Mouse (Mus musculus) neural tube, embryonic 15.5 days (tissue): ENCODE data around the gene Ankar. TPM values are rescaled to one million over a fixed set of nuclear protein-coding genes. Genes with fewer than 3 reads are reported as not detected.
A peak's percentile ranks its signal among the peaks of the same experiment; 100 is the strongest.

Experiments used
- ATAC-seq: fragments of 200-750 bp; cut with Nextera tagmentation; 2 replicates; pipeline ENCODE4 v1.8.0; 2017; ENCODE audit warnings: mild to moderate bottlenecking, moderate TSS enrichment, moderate library complexity; ENCODE audit not compliant: low FRiP score
- H3K27ac ChIP-seq: fragments of 300-500 bp; sonication (generic); replicated peaks from 2 replicates; pipeline ENCODE4 v1.5.1; 2015; ENCODE audit warnings: mild to moderate bottlenecking, inconsistent platforms
- H3K27me3 ChIP-seq: fragments of 300-500 bp; sonication (generic); replicated peaks from 2 replicates; pipeline ENCODE4 v1.6.1; 2015; ENCODE audit warnings: inconsistent platforms
- H3K36me3 ChIP-seq: fragments of 300-500 bp; sonication (generic); 2 replicates; pipeline ENCODE4 v1.6.1; 2015; ENCODE audit warnings: inconsistent platforms
- H3K4me1 ChIP-seq: fragments of 300-500 bp; sonication (generic); 2 replicates; pipeline ENCODE4 v1.6.1; 2015; ENCODE audit warnings: inconsistent platforms
- H3K4me2 ChIP-seq: fragments of 300-500 bp; sonication (generic); 2 replicates; pipeline ENCODE4 v1.6.1; 2015; ENCODE audit warnings: inconsistent platforms, mild to moderate bottlenecking, moderate library complexity
- H3K4me3 ChIP-seq: fragments of 300-500 bp; sonication (generic); replicated peaks from 2 replicates; pipeline ENCODE4 v1.5.1; 2015; ENCODE audit warnings: mild to moderate bottlenecking, inconsistent platforms
- H3K9ac ChIP-seq: fragments of 300-500 bp; sonication (generic); replicated peaks from 2 replicates; pipeline ENCODE4 v1.6.1; 2015; ENCODE audit warnings: mild to moderate bottlenecking, inconsistent platforms
- H3K9me3 ChIP-seq: fragments of 300-500 bp; sonication (generic); replicated peaks from 2 replicates; pipeline ENCODE4 v1.6.1; 2016; ENCODE audit warnings: inconsistent platforms
- WGBS: fragments of 180-500 bp; shearing (Covaris S2); methylation state at CpG from one replicate; pipeline ENCODE4 v1.1.7; 2015; ENCODE audit warnings: mixed read lengths; 5-methylcytosine and 5-hydroxymethylcytosine counted together
- polyA plus RNA-seq: library from polyadenylated mRNA; unstranded; fragments of >200 nt; fragmentation: Nextera tagmentation; extraction: Ambion mirVana; gene quantifications from 2 replicates; pipeline ENCODE4 v1.2.1, GENCODE M21; 2015

The Ankar gene
- polyA plus RNA-seq, 1 experiment from 2014 or later: not detected

DNA sequence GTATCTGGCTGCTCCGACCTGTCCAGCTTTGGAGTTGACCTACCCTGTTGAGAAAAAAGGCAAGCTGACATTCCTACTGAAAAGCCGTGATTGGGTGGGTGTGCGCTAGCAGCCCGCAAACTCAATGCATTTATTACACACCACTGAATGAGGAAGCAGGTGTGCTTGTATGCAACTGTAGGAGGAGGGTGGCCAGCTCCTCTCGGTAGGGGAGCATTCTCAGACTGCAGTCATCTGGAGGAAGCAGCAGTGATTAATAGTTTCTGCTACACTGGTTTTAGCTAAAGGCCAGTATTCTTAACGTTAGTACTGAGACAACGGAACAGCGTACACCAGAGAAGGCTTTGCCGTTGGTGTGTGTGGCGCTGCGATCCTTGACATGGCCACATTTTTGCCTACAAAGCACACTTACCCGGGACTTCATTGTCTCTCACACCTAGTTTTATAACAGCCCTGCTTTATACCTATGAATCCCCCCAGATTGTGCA is 94.1 kb downstream of the Ankar start:
- Histone ChIP-seq H3K36me3 (peaks cover 44% of the 10 kb centered on the region), H3K4me1 (peaks cover 6% of the 10 kb centered on the region; the same call in 1 of the 2 replicates), H3K27me3 (no peaks in the 10 kb centered on the region), H3K9me3 (no peaks in the 10 kb centered on the region), H3K4me3 (no peak overlapping the region), H3K9ac (no peak overlapping the region), H3K27ac (no peak overlapping the region), H3K4me2 (no peak overlapping the region)
- ATAC-seq: no peak
- WGBS: 28% methylated on average over 12 of the region's 12 CpGs

GRCm38 (mm10) chr1:72602803-72603202 is 97.6 kb downstream of the Ankar start:
- no peak overlapping the region for H3K4me2 ChIP-seq
- no peaks in the 10 kb centered on the region for H3K9me3 ChIP-seq
- no peaks in the 10 kb centered on the region for H3K27me3 ChIP-seq
- no peak overlapping the region for H3K27ac ChIP-seq
- no peak overlapping the region for H3K4me3 ChIP-seq
- ATAC-seq: no peak
- no peak overlapping the region for H3K9ac ChIP-seq
- H3K36me3 ChIP-seq: peaks cover 53% of the 10 kb centered on the region
- 89% methylated on average over 5 of the region's 5 CpGs for WGBS
- H3K4me1 ChIP-seq: peaks cover 13% of the 10 kb centered on the region

DNA sequence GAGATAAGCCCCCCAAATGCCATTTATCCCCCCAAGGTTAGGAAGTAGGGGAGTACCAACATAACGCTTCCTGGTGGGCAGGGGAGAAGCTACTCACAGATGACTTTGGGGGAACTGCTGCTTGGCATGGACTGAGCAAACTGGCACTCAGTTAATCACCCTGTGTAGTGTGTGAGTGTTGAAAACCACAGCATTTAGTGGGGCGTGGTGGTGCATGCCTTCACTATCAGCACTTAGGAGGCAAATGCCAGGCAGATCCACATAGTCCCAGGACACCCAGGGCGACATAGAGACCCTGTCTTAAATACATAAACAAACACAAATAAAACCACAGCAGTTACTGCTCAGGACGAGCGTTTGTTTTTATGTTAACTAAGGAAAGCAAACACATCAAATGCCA is 98.2 kb downstream of the Ankar start:
- Histone ChIP-seq H3K9ac (no peak overlapping the region), H3K4me3 (no peak overlapping the region), H3K27me3 (no peaks in the 10 kb centered on the region), H3K4me2 (no peak overlapping the region), H3K36me3 (peaks cover 54% of the 10 kb centered on the region), H3K27ac (no peak overlapping the region), H3K4me1 (peaks cover 13% of the 10 kb centered on the region), H3K9me3 (no peaks in the 10 kb centered on the region)
- WGBS: 85% methylated on average over 5 of the region's 5 CpGs
- no peak for ATAC-seq

- Histone ChIP-seq H3K4me3 (no peak overlapping the region), H3K4me1 (peaks cover 13% of the 10 kb centered on the region), H3K27me3 (no peaks in the 10 kb centered on the region), H3K9ac (no peak overlapping the region), H3K27ac (no peak overlapping the region), H3K4me2 (no peak overlapping the region), H3K36me3 (peaks cover 58% of the 10 kb centered on the region), H3K9me3 (no peaks in the 10 kb centered on the region)
- no peak for ATAC-seq
- 93% methylated on average over 7 of the region's 7 CpGs for WGBS
Observed at GRCm38 (mm10) chr1:72601233-72601632, 99.1 kb downstream of the Ankar start.

- Histone ChIP-seq H3K27ac (no peak overlapping the region), H3K4me1 (peaks cover 13% of the 10 kb centered on the region), H3K9ac (no peak overlapping the region), H3K4me2 (no peak overlapping the region), H3K36me3 (peaks cover 61% of the 10 kb centered on the region), H3K4me3 (no peak overlapping the region), H3K9me3 (no peaks in the 10 kb centered on the region), H3K27me3 (no peaks in the 10 kb centered on the region)
- no peak for ATAC-seq
- 91% methylated on average over 5 of the region's 5 CpGs for WGBS
Observed at GRCm38 (mm10) chr1:72600778-72601177, 99.6 kb downstream of the Ankar start.

DNA sequence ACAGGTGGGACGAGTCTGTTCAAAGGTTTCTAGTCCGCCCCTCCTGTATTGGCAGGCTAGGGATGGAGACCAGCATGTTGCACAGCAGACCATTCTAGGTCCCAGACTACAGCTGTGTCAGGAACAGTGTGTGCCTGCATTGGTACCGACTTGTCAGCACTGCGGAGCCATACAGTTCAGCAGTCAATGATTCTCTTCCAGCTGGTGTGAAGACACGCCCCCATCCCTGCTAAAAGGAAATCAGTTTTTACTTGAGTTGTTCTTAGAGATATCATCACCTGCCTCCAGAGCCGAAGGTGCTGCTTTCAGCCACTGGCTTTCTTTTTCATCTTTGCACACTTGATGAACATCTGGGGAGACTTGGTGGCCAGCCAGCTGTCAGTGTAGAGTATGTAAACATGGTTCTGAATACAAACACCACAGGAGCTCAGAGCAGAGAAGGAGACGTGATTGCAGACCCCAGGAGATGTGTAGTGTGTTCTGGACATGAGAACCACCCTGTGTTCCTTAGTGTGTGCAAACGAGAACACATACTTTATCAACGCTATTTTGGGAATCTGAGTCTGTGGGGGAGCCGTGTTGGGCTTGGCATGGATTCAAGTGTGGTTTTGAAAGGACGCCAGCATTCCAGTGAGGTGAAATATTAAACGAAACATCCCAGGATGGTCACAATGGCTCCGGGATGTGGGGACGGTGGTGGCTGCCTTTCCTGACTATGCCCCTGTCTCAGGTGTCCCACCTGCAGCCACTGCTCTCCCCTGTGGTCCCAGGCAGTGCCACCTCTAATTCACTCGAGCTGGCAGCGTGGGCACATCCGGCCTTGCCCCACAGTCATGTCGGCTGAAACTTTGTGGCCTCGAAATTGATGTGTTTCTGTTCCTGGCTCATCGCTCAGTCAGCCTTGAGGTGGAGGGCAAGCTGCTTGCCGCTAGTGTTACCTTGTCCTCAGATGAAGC is 101.0 kb downstream of the Ankar start:
- no peaks in the 10 kb centered on the region for H3K27me3 ChIP-seq
- peaks cover 13% of the 10 kb centered on the region for H3K4me1 ChIP-seq
- 72% methylated on average over 21 of the region's 21 CpGs for WGBS
- H3K27ac ChIP-seq: no peak overlapping the region
- H3K4me2 ChIP-seq: no peak overlapping the region
- H3K9ac ChIP-seq: no peak overlapping the region
- no peak overlapping the region for H3K4me3 ChIP-seq
- H3K36me3 ChIP-seq: peaks cover 69% of the 10 kb centered on the region
- no peak for ATAC-seq
- no peaks in the 10 kb centered on the region for H3K9me3 ChIP-seq

DNA sequence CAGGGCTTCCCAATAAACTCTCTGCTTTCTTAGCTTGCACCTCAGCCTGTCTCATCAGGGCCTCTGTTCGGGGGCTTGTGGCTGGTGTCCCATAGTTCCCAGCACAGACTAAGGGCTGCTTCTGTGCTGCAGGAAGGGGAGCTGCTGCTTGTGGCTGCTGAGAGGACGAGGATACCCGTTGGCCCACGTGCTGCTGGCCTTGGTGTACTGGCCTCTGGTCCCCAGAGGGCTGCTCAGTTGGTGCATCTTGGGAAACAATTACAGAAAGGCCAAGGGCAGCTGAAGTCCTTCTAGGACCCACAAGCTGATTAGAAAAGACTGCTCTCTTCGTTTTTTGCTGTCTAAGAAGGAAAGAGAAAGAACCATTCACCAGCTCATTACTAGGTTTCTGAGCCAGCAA is 104.1 kb downstream of the Ankar start:
- H3K4me3 ChIP-seq: no peak overlapping the region
- peaks cover 82% of the 10 kb centered on the region for H3K36me3 ChIP-seq
- H3K9me3 ChIP-seq: no peaks in the 10 kb centered on the region
- H3K9ac ChIP-seq: no peak overlapping the region
- H3K27me3 ChIP-seq: no peaks in the 10 kb centered on the region
- 84% methylated on average over 5 of the region's 5 CpGs for WGBS
- H3K4me1 ChIP-seq: peaks cover 13% of the 10 kb centered on the region
- no peak for ATAC-seq
- H3K4me2 ChIP-seq: no peak overlapping the region
- H3K27ac ChIP-seq: no peak overlapping the region

DNA sequence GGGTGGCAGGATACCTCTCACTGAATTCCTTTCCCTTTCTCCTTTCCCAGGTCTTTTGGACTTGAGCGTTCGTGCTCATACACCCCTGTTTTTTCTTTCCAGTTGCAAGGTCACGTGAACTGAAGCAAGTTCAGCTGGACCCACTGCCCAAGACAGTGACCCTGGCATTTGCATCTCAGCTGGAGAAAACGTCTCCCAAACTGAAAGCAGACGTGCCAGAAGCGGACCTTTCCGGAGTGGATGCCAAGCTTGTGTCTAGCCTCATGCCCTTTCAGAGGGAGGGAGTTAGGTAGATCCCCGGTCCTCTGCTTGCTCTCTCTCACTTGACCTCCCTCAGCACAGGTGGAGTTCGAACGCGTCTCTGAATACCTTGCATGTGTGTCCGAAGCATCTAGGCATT is 104.7 kb downstream of the Ankar start:
- Histone ChIP-seq H3K27me3 (no peaks in the 10 kb centered on the region), H3K27ac (no peak overlapping the region), H3K4me1 (peaks cover 13% of the 10 kb centered on the region), H3K9ac (no peak overlapping the region), H3K4me2 (no peak overlapping the region), H3K4me3 (no peak overlapping the region), H3K9me3 (no peaks in the 10 kb centered on the region), H3K36me3 (peaks cover 82% of the 10 kb centered on the region)
- ATAC-seq: no peak
- WGBS: 95% methylated on average over 12 of the region's 12 CpGs

DNA sequence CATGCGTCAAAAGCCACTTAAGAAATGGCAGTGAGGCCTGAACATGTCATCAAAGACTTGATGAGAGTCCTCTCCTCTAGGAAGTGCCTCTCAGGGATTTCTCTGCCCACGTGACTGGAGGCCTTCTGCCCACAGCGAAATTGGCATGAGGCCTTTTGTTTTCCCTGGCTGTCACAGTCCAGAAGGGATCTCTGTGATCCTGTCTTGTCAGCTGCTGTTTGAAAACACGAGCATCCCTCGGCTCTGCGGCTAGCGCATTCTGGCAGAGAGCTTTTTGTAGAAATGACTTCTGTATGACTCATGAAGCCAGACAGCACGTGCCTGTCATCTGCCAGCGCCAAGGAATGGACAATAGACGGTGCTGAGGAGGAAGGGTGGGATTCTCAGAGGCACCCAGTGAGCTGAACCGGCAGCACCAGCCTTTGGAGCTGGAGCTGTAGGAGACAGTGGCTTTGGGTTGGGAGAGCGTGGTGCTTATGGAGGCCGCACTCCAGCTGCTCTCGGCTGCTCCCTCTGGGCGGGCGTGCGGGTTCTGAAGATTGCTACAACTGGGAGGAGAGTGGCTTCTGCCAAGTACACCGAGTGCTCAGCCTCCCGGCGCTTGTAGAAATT is 106.9 kb downstream of the Ankar start:
- no peak overlapping the region for H3K9ac ChIP-seq
- H3K4me3 ChIP-seq: no peak overlapping the region
- H3K27ac ChIP-seq: 0 out of 2 replicates have a peak overlapping the region, but pooled peaks have one; percentile 28
- whole genome bisulfite sequencing: 77% methylated on average over 20 of the region's 20 CpGs
- H3K4me2 ChIP-seq: no peak overlapping the region
- no peaks in the 10 kb centered on the region for H3K27me3 ChIP-seq
- no peak for ATAC-seq
- no peaks in the 10 kb centered on the region for H3K9me3 ChIP-seq
- H3K36me3 ChIP-seq: peaks cover 79% of the 10 kb centered on the region
- no peaks in the 10 kb centered on the region for H3K4me1 ChIP-seq

Other genes with a start within 250 kb of the Ankar start
- 8.5 and 9.6 TPM in 2 replicates for gene March4, start 163.6 kb downstream of the Ankar start, polyA plus RNA-seq
- gene Smarcal1, start 117.3 kb downstream of the Ankar start, polyA plus RNA-seq: 23.9 and 24.5 TPM in 2 replicates
- 1,001 and 1,078 TPM in 2 replicates for gene Rpl37a, start 10.7 kb upstream of the Ankar start, polyA plus RNA-seq
- 278 and 341 TPM in 2 replicates for gene Igfbp2, start 123.9 kb upstream of the Ankar start, polyA plus RNA-seq
- gene Igfbp5, start 174.3 kb upstream of the Ankar start, polyA plus RNA-seq: 90.8 and 102 TPM in 2 replicates